Mouse (Mus musculus) stomach, embryonic 16.5 days (tissue): ENCODE results near the gene Gm8857. TPM values are rescaled to one million over a fixed set of nuclear protein-coding genes. Genes with fewer than 3 reads are reported as not detected.
"Not testable (repeated sequence)": the region's sequence is repeated elsewhere in the genome, so short reads cannot be mapped to it uniquely, and the experiment has no call there.

Experiments
- ATAC-seq: fragments of 200-750 bp; cut with Nextera tagmentation; 2 replicates; pipeline ENCODE4 v1.8.0; 2017; ENCODE audit warnings: moderate number of reproducible peaks, moderate TSS enrichment; ENCODE audit not compliant: insufficient read depth, low FRiP score
- H3K27ac ChIP-seq: fragments of 300-500 bp; sonication (generic); 2 replicates; pipeline ENCODE4 v1.5.1; 2014; ENCODE audit warnings: low read length
- H3K27me3 ChIP-seq: fragments of 300-500 bp; sonication (generic); 2 replicates; pipeline ENCODE4 v1.6.1; 2014; ENCODE audit warnings: low read length, control low read depth, mixed read lengths; ENCODE audit not compliant: control insufficient read depth, insufficient read depth
- H3K36me3 ChIP-seq: fragments of 300-500 bp; sonication (generic); 2 replicates; pipeline ENCODE4 v1.6.1; 2014; ENCODE audit warnings: low read length; ENCODE audit not compliant: control insufficient read depth, insufficient read depth
- H3K4me1 ChIP-seq: fragments of 300-500 bp; sonication (generic); 2 replicates; pipeline ENCODE4 v1.6.1; 2014; ENCODE audit warnings: low read length, control low read depth, mixed read lengths; ENCODE audit not compliant: control insufficient read depth, insufficient read depth
- H3K4me2 ChIP-seq: fragments of 300-500 bp; sonication (generic); 2 replicates; pipeline ENCODE4 v1.6.1; 2014; ENCODE audit warnings: low read depth, low read length, mixed read lengths
- H3K4me3 ChIP-seq: fragments of 300-500 bp; sonication (generic); replicated peaks from 2 replicates; pipeline ENCODE4 v1.5.1; 2014; ENCODE audit warnings: mild to moderate bottlenecking, low read length
- H3K9ac ChIP-seq: fragments of 300-500 bp; sonication (generic); 2 replicates; pipeline ENCODE4 v1.6.1; 2014; ENCODE audit warnings: low read length
- H3K9me3 ChIP-seq: fragments of 300-500 bp; sonication (generic); replicated peaks from 2 replicates; pipeline ENCODE4 v1.6.1; 2016; ENCODE audit warnings: low read length, control low read depth; ENCODE audit not compliant: control insufficient read depth
- WGBS: fragments of 180-500 bp; shearing (Covaris S2); extraction: QIAGEN DNeasy Blood & Tissue Kit; methylation state at CpG from one replicate; pipeline ENCODE4 v1.1.7; 2014; 5-methylcytosine and 5-hydroxymethylcytosine counted together
- polyA plus RNA-seq: library from polyadenylated mRNA; unstranded; fragments of >200 nt; fragmentation: Nextera tagmentation; extraction: Ambion mirVana; gene quantifications from 2 replicates; pipeline ENCODE4 v1.2.1, GENCODE M21; 2015

Gm8857 gene
- not detected in 2 replicates for polyA plus RNA-seq

DNA sequence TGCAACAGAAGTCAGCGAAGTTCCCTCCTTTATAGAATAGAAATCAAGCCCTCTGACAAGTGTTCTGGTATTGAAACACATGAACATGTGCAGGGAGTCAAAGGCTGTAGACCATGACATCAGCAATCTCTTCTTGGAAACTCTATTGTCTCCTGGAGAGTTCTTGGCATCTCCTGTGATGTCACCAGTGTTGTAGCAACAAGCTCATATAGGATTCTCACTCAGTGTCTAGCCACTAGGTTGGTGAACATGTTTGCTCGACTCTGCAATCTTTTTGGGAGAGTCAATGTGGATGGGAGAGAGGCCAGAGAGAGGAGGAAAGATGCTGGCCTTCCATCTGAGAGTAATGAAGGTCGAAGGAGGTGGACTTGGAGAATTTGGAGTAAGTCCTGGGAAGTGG, at the start of gene Gm8857, which contains the start of gene Gm8871:
Gene Gm8857 (plus strand): TSS at position 303 of the 400 bp plus-strand sequence.
Gene Gm8871 (plus strand): TSS at position 301 of the 400 bp plus-strand sequence.
- not testable (repeated sequence) for H3K27me3 ChIP-seq, H3K27ac ChIP-seq, H3K9ac ChIP-seq, H3K4me2 ChIP-seq, H3K9me3 ChIP-seq, H3K36me3 ChIP-seq, H3K4me3 ChIP-seq, ATAC-seq, H3K4me1 ChIP-seq
- WGBS = 66% methylated on average over 2 of the region's 3 CpGs

GRCm38 (mm10) chr5:10953512-10953911, 5.9 kb downstream of the Gm8857 start:
- not testable (repeated sequence) for H3K36me3 ChIP-seq, H3K27ac ChIP-seq, H3K9me3 ChIP-seq, H3K4me2 ChIP-seq, H3K4me3 ChIP-seq, H3K9ac ChIP-seq, H3K4me1 ChIP-seq, H3K27me3 ChIP-seq, ATAC-seq
- 81% methylated on average over 2 of the region's 2 CpGs for WGBS

GRCm38 (mm10) chr5:10958057-10958456, 10.4 kb downstream of the Gm8857 start:
- not testable (repeated sequence) for H3K9me3 ChIP-seq, H3K27ac ChIP-seq, H3K4me3 ChIP-seq, H3K27me3 ChIP-seq, H3K4me1 ChIP-seq, H3K4me2 ChIP-seq, H3K36me3 ChIP-seq, ATAC-seq, H3K9ac ChIP-seq
- 90% methylated on average over 5 of the region's 8 CpGs for WGBS

Other genes with a start within 250 kb of the Gm8857 start
- gene Gm8871, start within 50 bp of the Gm8857 start, polyA plus RNA-seq = not detected in 2 replicates
- not detected in 2 replicates for gene Gm8879, start 179.8 kb downstream of the Gm8857 start, polyA plus RNA-seq
- not detected in 2 replicates for gene Gm5861, start 235.3 kb downstream of the Gm8857 start, polyA plus RNA-seq